Mouse (Mus musculus) neural tube, embryonic 10.5 days (tissue): ENCODE results near the gene Slc3a1.

ENCODE experiments used
- DNase-seq: peaks from one replicate; pipeline ENCODE4 v3.0.0-alpha.2; 2017; ENCODE audit warnings: low spot score; ENCODE audit errors: extremely low spot score

Slc3a1 gene

DNA sequence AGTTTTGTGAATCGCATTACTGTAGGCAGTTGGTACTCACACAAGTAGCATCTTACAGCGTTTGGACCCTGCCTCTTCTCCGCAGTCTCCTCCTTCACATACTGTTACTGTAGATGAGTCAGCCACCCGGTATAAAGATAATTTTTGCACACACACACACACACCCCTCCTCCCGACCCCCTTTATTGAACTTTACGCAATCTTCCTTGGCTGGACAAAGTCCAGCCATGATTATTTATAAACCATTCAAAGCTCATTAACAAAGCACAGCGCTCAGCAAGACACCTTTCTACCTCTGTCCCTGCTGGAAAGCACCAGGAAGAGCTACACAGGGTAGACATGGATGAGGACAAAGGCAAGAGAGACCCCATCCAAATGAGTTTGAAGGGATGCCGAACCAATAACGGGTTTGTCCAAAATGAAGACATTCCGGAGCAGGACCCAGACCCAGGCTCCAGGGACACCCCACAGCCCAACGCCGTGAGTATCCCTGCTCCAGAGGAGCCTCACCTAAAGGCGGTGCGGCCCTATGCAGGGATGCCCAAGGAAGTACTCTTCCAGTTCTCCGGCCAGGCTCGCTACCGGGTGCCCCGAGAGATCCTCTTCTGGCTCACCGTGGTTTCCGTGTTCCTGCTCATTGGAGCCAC lies at the start of gene Slc3a1:
Gene Slc3a1 (plus strand): TSS at position 284 of the 647 bp plus-strand sequence.
- no peak for DNase-seq

DNA sequence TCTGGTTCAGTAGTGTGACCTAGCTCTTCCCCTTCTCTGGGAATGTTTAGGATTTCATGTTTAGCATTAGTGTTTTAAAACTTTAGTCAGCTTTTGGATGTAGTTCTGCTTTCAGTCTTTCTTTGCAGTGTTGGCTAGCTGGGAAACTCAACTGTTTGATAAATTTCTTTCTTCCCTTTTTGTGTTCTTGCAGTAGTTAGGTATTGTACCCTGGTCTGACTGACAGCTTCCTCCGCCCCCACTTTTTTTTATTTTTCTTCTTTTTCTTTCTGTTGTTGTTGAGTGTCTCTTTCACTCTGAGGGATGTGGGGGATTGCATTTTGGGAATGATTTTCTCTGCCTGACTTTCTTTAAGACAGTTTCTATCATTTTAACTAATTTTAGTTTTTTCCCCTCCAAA lies 46.5 kb upstream of the Slc3a1 start:
- no peak for DNase-seq

DNA sequence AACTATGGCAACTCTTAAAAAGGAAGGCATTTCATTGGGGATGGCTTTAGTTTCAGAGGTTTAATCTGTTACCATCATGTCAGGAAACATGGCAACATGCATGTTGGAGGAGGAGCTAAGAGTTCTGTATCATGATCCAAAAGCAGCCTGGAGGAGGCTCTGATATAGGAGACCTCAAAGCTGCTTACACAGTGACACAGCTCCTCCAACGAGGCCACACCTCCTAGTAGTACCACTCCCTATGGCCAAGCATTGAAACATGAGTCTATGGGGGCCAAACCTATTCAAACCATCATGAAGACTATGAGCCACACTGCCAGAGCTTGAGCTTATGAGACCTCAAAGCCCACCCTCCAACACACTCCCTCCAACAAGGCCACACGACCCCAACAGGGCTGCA lies 45.4 kb upstream of the Slc3a1 start:
- DNase-seq, result no peak

DNA sequence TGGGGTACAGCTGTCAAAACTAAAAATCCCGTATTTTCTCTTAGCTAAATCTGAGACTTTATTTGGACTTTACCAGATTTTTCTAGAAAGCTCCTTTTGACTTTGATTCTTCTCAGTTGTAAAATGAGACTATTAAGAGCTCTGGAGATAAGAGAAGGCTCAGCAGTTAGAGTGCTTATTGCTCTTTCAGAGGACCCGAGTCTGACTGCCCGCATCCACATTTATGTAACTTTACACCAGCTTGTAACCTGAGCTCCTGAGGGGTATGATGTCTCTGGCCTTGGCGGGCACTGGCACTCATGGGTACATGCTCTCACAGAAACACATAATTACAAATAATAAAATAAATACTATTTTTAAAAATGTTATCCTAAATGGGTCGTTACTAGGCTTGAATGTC lies 41.8 kb upstream of the Slc3a1 start:
- DNase-seq, result no peak

DNA sequence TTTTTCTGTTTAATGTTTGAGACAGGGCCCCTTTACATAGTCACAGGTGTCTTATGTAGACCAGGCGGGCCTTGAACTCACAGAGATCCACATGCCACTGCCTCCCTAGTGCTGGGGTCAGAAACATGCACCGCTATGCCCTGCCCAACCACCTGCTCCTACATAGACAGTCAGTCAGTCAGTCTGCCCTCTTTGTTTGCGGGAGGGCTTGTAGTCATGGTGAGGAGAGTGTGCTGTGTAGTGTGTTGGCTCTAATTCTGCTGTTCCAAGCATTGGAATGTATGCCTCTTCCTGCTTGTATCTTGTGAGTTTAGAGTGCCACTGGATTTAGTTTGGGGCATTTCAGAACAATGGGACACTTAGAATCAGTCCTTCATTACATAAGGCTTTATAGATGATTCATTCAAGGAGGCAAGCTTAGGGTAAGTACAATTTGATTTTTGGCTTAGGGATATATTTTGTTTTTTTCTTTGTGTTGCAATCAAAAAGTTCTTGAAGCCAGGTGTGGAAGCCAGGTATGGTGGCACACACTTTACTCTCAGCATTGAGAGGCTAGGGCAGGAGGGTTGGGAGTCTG lies 40.3 kb upstream of the Slc3a1 start:
- no peak for DNase-seq

DNA sequence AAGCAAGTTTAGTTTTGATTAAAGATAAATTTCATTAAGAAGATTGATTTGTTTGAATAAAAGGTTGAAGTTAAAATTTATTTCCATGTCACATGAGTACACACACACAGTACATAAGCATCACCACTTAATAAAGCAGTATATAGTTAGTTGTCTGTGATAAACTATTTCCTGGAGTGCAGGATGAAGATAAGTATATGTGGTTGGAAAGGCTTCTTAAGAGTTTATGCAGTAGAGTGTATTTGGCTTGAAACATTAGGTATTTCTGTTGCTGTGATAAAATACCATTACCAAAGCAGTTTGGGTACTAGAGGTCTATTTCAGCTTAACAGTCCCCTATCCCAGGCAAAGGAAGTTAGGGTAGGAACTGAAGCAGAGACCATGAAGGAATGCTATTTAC lies 39.7 kb upstream of the Slc3a1 start:
- DNase-seq, result no peak

DNA sequence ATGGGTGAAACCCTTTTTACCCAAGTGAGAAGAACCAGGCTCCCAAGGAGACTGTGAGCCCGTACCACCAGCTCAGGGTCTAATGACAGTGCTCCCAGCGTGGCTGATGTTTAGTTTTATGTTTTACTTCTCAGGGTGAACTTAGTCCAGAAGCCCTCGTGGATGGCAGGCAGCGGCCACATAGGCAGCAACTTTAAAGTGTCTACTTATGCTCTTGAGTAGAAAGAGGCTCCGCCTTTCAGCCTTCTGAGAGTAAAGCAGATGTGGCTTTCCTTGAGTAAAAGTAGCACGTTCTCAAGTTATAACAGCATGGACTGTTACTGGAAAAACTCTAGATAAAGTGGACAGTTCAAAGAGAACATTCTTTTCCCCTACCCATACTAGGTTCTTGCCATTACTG lies 32.3 kb upstream of the Slc3a1 start:
- DNase-seq, result no peak

DNA sequence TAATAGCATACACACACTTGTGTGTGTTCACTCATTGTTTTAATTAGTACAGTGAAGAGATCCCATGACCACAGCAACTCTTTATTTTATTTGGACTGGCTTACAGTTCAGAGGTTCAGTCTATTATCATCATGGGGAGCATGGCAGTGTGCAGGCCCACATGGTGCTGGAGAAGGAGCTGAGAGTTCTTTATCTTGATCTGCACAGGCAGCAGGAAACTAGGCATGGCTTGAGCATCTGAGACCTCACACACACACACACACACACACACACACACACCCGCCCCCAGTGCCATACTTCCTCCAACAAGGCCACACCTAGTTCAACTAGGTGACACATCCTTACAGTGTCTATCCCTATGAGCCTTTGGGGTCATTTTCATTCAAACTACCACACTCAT lies 30.5 kb upstream of the Slc3a1 start:
- DNase-seq, result no peak

DNA sequence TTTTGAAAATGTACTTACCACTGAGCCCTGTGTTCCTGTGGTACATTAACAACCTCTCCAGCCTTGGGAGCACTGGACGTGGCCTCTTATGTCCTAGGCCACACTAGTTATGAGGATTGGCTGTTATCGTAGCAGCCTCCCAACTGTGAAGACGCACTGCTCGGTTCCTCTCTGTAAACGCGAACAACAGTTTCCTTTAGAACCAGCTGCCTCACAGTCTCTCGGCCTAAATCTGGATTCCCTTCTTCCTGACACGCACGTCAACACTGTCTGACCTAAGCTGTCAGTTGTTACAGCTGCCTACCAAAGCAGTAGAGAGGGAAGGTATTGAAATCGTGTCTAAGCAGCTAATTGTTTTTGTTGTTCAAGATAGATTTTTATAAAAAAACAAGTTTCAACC lies 28.5 kb upstream of the Slc3a1 start:
- DNase-seq, result no peak

DNA sequence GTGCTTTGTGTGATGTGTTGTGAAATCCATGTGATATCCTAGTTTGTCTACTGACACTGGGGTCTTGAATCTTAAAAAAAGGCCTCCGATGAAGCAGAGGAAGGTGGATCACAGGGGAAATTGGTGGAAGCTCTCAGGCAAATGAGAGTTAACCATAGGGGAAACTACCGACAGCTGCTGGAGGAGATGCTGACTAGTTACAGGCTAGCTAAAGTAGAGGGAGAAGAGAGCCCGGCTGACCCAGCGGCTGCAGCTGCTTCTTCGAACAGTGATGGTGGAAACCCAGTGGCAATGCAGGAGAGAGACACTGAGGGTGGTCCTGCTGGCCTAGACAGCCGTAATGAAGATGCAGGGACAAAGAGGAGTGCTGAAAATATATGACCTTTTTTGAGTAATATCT lies 14.7 kb upstream of the Slc3a1 start:
- DNase-seq, result no peak

DNA sequence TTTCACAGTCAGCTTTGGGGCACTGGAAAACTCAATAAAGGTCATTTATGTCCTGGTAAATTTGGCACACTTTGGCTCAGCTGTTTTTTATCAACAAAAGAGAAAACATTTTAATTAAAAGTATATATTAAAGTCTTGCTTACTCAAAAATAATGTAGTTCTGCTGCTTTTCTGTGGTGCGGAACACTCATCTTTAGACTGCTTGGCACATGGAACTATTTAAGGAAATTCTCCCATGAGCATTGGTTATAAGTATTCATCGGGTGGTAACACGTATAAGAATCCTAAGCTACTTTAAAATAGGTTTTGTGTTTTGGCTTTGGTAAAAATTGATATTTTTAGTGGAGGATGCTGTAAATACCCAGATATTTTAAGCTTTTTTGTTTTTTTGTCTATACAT lies 13.5 kb upstream of the Slc3a1 start:
- no peak for DNase-seq

DNA sequence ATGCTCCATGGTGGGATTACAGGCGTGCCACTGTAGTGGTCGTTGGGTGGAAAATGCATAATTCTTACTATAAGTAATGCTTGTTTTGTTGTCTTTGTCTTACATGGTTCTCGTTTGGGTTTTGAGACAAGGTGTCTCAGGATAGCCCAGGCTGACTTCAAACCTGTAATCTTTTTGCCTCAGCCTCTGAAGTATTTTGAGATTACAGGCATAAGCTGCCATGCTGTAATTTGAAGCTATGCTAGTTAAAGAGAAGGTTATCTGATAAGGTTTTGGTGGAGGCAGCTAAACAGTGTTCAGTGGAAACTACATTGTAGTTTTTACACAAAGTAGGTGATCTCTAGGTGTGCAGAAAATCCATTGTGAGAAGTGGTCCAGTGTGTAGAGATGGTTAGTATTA lies 9.8 kb upstream of the Slc3a1 start:
- no peak for DNase-seq

DNA sequence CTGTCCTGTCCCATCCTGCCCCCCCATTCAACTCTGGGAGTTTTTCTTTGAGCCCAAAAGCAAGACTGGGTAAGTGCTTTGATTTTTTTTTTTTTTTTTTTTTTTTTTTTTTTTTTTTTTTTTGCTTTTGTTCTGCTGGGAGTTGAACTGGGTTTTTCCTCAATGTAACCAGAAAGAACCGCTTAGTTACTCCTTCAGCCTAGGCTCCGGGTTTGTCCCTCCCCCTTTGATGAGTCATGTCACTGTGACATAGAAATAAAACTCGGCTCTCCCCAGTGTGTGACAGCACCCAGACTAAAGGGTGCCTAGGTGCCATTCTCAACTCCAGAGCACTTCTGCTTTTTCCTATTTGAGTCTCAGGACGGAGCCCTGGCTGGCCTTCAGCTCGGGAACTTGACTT lies 9.4 kb upstream of the Slc3a1 start:
- DNase-seq, result no peak

DNA sequence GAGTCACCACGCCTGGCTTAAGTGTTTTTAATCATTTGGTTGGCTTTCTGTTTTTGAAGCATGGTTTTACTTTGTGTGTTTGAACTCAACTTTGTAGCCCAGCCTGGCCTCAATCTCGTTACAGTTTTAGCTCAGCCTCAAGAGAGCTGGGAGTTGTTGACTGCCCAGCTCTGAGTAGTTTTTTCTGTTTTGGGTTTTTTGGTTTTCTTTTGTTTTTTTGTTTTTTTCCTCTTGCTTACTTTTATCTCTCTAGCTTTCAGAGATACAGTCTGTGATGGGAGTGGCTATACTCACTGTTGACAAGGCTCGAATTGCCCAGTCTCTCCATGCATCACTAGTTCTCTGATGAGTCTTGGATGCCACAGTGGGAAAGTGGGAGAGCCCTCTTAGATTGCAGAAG lies 7.8 kb upstream of the Slc3a1 start:
- DNase-seq, result no peak

DNA sequence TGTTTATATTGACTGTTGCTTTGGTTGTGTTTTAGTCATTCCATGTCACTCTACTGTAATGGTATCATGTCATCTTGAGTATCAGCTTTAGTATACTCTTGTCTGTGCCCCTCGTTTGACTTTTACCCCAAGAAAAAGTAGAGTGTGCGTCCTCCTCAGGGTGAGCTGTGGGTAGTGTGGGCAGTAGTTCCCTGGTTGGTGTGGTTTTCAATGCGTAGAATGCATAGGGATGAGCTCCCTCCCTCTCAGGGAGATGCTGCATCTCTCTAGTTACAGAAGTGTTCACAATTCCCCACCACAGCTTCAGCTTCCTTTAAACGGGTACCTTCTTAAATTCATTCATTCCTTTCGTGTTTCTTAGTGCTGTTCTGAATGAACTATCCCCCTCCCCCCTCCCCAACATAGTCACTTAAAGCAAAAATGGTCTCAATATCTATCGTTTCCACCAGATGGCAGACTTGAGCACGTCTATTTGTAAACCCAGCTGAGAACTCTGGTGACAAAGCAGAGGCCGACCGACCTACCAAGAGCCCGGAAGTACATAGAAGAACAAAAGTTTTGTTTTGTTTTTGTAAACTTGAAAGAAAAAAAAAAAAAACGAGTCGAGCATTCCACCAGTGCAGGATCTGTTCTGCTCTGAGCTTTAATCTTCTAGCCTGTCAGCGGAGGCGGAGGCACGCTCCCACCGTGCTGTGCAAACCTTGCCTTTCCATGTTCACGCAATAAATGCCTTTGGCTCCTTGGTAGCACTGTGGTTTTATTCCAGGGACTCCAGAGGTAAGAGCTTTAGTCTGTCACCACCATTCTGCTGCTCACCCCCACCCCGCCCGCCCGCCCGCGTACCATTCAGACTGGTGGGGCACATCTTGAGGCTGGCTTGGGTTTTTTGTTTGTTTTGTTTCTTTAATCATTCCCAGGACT lies 4.7 kb upstream of the Slc3a1 start:
- DNase-seq, result peak; percentile 22

DNA sequence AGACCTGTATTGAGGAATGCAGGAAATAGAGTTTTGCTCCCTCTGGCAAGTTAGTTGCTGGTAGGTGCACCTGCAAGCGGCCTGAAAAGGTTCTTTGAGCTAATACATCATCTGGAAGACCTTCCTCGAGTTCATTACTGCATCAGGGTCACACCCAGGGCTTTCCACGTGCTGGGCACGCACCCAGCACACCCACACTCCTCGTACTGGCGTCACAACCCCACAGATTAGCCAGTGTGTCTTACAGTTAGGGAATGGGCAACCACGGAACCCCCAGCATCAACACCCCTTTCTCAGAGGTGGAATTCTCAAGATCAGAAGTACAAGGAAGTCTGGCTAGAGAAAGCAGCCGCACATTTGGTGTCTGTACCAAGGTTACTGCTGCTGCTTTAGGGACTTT lies 3.9 kb upstream of the Slc3a1 start:
- DNase-seq, result no peak

DNA sequence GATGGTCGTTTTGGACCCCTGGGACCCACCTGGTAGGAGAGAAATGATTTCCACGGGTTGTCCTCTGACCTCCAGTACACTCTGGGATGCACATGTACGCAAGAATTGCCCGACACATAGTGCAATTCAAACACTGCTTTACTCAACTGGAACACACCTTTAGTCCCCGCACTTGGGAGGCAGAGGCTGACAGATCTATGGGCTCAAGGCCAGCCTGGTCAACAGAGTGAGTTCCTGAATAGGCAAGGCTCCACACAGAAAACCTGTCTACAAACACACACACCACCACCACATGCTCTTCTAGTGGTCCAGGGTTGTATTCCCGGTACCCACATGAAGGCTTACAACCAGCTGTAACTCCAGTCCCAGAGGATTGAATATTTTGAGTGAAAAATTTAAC lies 3.0 kb upstream of the Slc3a1 start:
- no peak for DNase-seq

DNA sequence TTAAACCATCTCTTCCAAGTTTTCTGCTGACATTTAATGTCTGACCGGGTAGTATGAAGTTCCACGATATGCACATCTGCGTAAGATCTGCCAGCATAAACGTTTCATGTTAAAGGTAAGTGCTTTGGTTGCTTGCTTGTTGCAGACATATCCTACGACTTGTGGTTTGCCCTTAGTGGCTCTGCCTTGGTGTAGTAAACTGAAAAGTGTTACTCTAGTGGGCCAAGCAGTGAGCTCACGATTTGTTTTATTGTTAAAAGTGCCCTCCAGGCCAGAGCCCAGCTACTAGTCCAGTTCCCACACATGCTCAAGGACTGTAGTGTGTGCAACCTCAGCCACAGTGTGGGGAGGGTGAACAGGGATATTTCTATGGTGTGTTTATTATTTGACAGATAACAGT lies 1.7 kb upstream of the Slc3a1 start:
- no peak for DNase-seq

DNA sequence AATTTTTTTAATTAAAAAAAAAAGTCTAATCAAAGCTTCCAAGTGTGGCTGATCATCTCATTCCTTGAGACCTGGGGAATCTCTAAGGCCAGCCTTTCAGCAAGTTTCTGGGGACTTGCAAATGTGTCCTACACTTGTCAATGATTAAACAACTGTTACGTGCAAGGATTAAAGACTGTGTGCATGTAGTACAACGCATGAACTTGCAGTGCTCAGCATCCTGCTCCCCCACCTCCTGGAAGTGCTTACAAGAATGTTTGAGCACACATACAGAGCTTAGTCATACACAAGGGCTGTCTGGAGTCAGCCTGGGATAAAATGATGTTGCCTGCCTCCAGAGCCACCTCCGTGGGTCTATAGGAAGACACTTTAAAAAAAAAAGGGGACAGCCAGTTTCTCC lies 929 bp upstream of the Slc3a1 start:
- DNase-seq, result no peak

DNA sequence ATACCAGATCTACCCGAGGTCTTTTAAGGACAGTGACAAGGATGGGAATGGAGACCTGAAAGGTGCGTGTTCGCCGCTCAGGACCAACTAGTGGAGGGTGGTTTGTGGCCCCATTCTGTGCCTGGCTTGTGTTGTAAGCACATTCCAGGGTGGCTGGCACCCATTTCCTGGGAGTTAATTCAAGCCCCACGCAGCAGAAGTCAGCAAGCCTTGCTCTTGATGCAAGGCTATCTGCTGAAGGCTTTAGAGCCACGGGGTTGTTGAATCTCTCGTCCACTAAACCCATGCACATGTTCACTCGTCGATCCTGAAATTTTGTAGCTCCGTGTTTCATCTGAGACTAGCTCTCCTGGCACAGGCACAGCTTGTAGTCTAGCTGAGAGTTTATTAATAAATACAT lies 621 bp downstream of the Slc3a1 start:
- no peak for DNase-seq

DNA sequence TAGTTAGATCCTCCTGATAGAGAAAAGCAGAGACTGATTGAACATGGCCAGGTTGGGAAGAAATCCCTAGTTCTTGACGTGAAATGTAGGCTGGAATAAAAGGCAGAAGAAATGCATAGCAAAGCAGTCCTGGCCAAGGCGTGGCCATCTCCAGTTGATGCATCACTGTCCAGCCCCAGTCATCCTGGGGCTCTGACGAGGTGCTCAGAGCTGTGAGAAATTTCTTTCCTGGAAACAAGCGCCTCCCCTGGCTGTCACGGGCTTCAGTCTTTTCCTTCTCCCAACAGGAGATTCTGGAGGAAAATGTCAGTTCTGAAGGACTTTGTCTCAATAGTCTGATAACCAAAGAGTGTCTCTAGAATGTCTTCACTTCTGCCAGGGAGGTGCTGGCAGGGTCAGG lies 2.5 kb downstream of the Slc3a1 start:
- DNase-seq, result no peak

DNA sequence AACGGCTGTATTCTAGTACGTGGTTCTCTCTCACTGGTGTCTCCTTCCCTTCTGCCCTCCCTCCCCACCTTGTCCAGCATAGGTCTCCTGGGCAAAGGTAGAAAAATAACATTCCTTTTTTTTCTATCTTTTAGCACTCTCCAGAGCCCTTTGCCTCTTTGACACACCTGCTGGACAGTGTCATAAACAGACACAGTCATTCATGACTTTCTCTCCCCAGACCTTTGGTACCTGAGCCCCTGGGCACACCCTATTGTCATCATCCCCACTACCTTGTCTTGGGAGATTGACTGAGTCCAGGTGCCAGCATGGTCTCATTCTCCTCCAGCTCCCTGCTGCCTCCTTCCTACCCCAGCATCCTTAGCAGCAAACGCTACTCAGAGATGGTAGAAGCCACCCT lies 4.9 kb downstream of the Slc3a1 start:
- no peak for DNase-seq

DNA sequence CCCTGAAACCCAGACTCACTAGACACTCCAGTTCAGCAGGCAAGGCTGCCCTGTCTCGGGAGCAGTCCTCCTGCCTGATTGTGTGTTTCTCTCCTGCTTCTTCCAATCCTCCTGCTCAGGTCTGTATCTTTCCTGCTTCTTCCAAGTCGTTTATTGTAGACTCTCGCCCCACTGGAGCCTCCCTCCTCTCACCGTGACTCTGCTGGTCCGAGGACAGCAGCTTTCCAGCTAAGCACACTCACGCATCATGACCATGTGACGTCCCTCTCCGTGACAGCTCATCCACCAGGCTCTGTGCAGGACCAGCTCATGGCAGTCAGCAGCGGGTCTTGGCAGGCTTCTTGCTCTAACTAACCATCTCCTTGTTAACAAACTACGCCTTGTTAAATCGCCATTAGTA lies 5.9 kb downstream of the Slc3a1 start:
- no peak for DNase-seq
